Mouse (Mus musculus): ENCODE data around the gene Top2a. TPM values are rescaled to one million over a fixed set of nuclear protein-coding genes. Genes with fewer than 3 reads are reported as not detected.

The Top2a gene
- polyA plus RNA-seq, 1 experiment: 59.2 TPM

- DNase-seq: no peak
- Histone ChIP-seq H3K4me3 (ENCODE audit: control insufficient read depth, insufficient read depth, low read length) (no peak overlapping the region), H3K27me3 (ENCODE audit: control insufficient read depth, insufficient read depth, low read length) (no peaks in the 10 kb centered on the region), H3K4me1 (replicated peaks; ENCODE audit: control insufficient read depth, insufficient read depth, low read length) (peaks cover 11% of the 10 kb centered on the region; the same call in 1 of the 2 replicates), H3K27ac (ENCODE audit: control insufficient read depth, insufficient read depth, low read length) (no peak overlapping the region), H3K36me3 (ENCODE audit: control insufficient read depth, insufficient read depth, low read length) (no peaks in the 10 kb centered on the region)
- TF ChIP-seq CTCF (IDR thresholded peaks at IDR 0.05; ENCODE audit: borderline replicate concordance, control insufficient read depth, extremely low read depth, insufficient read depth, low read length, poor library complexity): no peak
- TF ChIP-seq POLR2A (IDR thresholded peaks at IDR 0.05; ENCODE audit: control insufficient read depth, extremely low read depth, insufficient read depth, low read length, poor library complexity): no peak
- WGBS: 84% methylated on average over 3 of the region's 3 CpGs
Measured at GRCm38 (mm10) chr11:99065353-99065752, 41.4 kb upstream of the Top2a start.

GRCm38 (mm10) chr11:99063406-99064131, 39.6 kb upstream of the Top2a start:
- TF ChIP-seq POLR2A (IDR thresholded peaks at IDR 0.05; ENCODE audit: control insufficient read depth, extremely low read depth, insufficient read depth, low read length, poor library complexity) (no peak), CTCF (IDR thresholded peaks at IDR 0.05; ENCODE audit: borderline replicate concordance, control insufficient read depth, extremely low read depth, insufficient read depth, low read length, poor library complexity) (no peak)
- Histone ChIP-seq H3K27me3 (ENCODE audit: control insufficient read depth, insufficient read depth, low read length) (no peaks in the 10 kb centered on the region), H3K27ac (ENCODE audit: control insufficient read depth, insufficient read depth, low read length) (no peak overlapping the region), H3K4me3 (ENCODE audit: control insufficient read depth, insufficient read depth, low read length) (no peak overlapping the region), H3K36me3 (ENCODE audit: control insufficient read depth, insufficient read depth, low read length) (no peaks in the 10 kb centered on the region), H3K4me1 (replicated peaks; ENCODE audit: control insufficient read depth, insufficient read depth, low read length) (peaks cover 17% of the 10 kb centered on the region; the same call in 1 of the 2 replicates)
- WGBS: 84% methylated on average over 8 of the region's 8 CpGs
- DNase-seq: no peak

GRCm38 (mm10) chr11:99062661-99063060, 38.7 kb upstream of the Top2a start:
- no peak for TF ChIP-seq POLR2A (IDR thresholded peaks at IDR 0.05; ENCODE audit: control insufficient read depth, extremely low read depth, insufficient read depth, low read length, poor library complexity)
- no peak for TF ChIP-seq CTCF (IDR thresholded peaks at IDR 0.05; ENCODE audit: borderline replicate concordance, control insufficient read depth, extremely low read depth, insufficient read depth, low read length, poor library complexity)

GRCm38 (mm10) chr11:99060435-99060834, 36.4 kb upstream of the Top2a start:
- TF ChIP-seq POLR2A (IDR thresholded peaks at IDR 0.05; ENCODE audit: control insufficient read depth, extremely low read depth, insufficient read depth, low read length, poor library complexity) (no peak), CTCF (IDR thresholded peaks at IDR 0.05; ENCODE audit: borderline replicate concordance, control insufficient read depth, extremely low read depth, insufficient read depth, low read length, poor library complexity) (no peak)
- Histone ChIP-seq H3K4me3 (ENCODE audit: control insufficient read depth, insufficient read depth, low read length) (no peak overlapping the region), H3K27ac (ENCODE audit: control insufficient read depth, insufficient read depth, low read length) (no peak overlapping the region), H3K27me3 (ENCODE audit: control insufficient read depth, insufficient read depth, low read length) (no peaks in the 10 kb centered on the region), H3K4me1 (replicated peaks; ENCODE audit: control insufficient read depth, insufficient read depth, low read length) (peaks cover 8% of the 10 kb centered on the region; the same call in 1 of the 2 replicates), H3K36me3 (ENCODE audit: control insufficient read depth, insufficient read depth, low read length) (no peaks in the 10 kb centered on the region)
- no peak for DNase-seq
- WGBS: 35% methylated on average over 3 of the region's 3 CpGs

More at GRCm38 (mm10) chr11:99062661-99063060, 38.7 kb upstream of the Top2a start:
- Histone ChIP-seq H3K36me3 (ENCODE audit: control insufficient read depth, insufficient read depth, low read length) (no peaks in the 10 kb centered on the region), H3K27ac (ENCODE audit: control insufficient read depth, insufficient read depth, low read length) (no peak overlapping the region), H3K4me3 (ENCODE audit: control insufficient read depth, insufficient read depth, low read length) (no peak overlapping the region), H3K4me1 (replicated peaks; ENCODE audit: control insufficient read depth, insufficient read depth, low read length) (peaks cover 11% of the 10 kb centered on the region; the same call in 1 of the 2 replicates), H3K27me3 (ENCODE audit: control insufficient read depth, insufficient read depth, low read length) (no peaks in the 10 kb centered on the region)
- WGBS: 97% methylated on average over 7 of the region's 7 CpGs
- DNase-seq: no peak

- Histone ChIP-seq H3K36me3 (ENCODE audit: control insufficient read depth, insufficient read depth, low read length) (no peaks in the 10 kb centered on the region), H3K27ac (ENCODE audit: control insufficient read depth, insufficient read depth, low read length) (no peak overlapping the region), H3K4me3 (ENCODE audit: control insufficient read depth, insufficient read depth, low read length) (no peak overlapping the region), H3K27me3 (ENCODE audit: control insufficient read depth, insufficient read depth, low read length) (no peaks in the 10 kb centered on the region), H3K4me1 (replicated peaks; ENCODE audit: control insufficient read depth, insufficient read depth, low read length) (peaks cover 8% of the 10 kb centered on the region; the same call in 1 of the 2 replicates)
- no peak for DNase-seq
- TF ChIP-seq CTCF (IDR thresholded peaks at IDR 0.05; ENCODE audit: borderline replicate concordance, control insufficient read depth, extremely low read depth, insufficient read depth, low read length, poor library complexity) (no peak), POLR2A (IDR thresholded peaks at IDR 0.05; ENCODE audit: control insufficient read depth, extremely low read depth, insufficient read depth, low read length, poor library complexity) (no peak)
- WGBS: 84% methylated on average over 8 of the region's 8 CpGs
Measured at GRCm38 (mm10) chr11:99055571-99056452, 31.8 kb upstream of the Top2a start.

GRCm38 (mm10) chr11:99055143-99055542, 31.2 kb upstream of the Top2a start:
- no peak for DNase-seq
- no peak for TF ChIP-seq CTCF (IDR thresholded peaks at IDR 0.05; ENCODE audit: borderline replicate concordance, control insufficient read depth, extremely low read depth, insufficient read depth, low read length, poor library complexity)
- TF ChIP-seq POLR2A (IDR thresholded peaks at IDR 0.05; ENCODE audit: control insufficient read depth, extremely low read depth, insufficient read depth, low read length, poor library complexity): no peak
- Histone ChIP-seq H3K36me3 (ENCODE audit: control insufficient read depth, insufficient read depth, low read length) (no peaks in the 10 kb centered on the region), H3K27me3 (ENCODE audit: control insufficient read depth, insufficient read depth, low read length) (no peaks in the 10 kb centered on the region), H3K27ac (ENCODE audit: control insufficient read depth, insufficient read depth, low read length) (no peak overlapping the region), H3K4me1 (replicated peaks; ENCODE audit: control insufficient read depth, insufficient read depth, low read length) (peaks cover 3% of the 10 kb centered on the region; the same call in 1 of the 2 replicates), H3K4me3 (ENCODE audit: control insufficient read depth, insufficient read depth, low read length) (no peak overlapping the region)
- whole genome bisulfite sequencing: 84% methylated on average over 4 of the region's 4 CpGs
